Mouse (Mus musculus) megakaryocyte, embryonic 14.5 days (primary cell): ENCODE results near the gene Zmym4.

ENCODE experiments used
- FLI1 ChIP-seq: IDR thresholded peaks from 2 replicates; pipeline ENCODE4 v1.6.1; 2012; ENCODE audit warnings: low read length, inconsistent platforms, mixed read lengths
- GATA1 ChIP-seq: IDR thresholded peaks from 3 replicates; pipeline ENCODE4 v1.6.1; 2012; ENCODE audit warnings: mixed read lengths, low read length, inconsistent platforms, borderline replicate concordance

GRCm38 (mm10) chr4:126846971-126847370, 121.0 kb downstream of the Zmym4 start:
- TF ChIP-seq FLI1, result no peak
- no peak for TF ChIP-seq GATA1
